Mouse (Mus musculus) limb, embryonic 12.5 days (tissue): ENCODE results near the gene Marf1. TPM values are rescaled to one million over a fixed set of nuclear protein-coding genes. Genes with fewer than 3 reads are reported as not detected.

Source experiments
- ATAC-seq: fragments of 200-750 bp; cut with Nextera tagmentation; 2 replicates; pipeline ENCODE4 v1.8.0; 2017; ENCODE audit warnings: low read depth, moderate TSS enrichment; ENCODE audit not compliant: insufficient number of reproducible peaks, insufficient read depth, low FRiP score, low TSS enrichment
- H3K27ac ChIP-seq: fragments of 300-500 bp; sonication (generic); 2 replicates; pipeline ENCODE4 v1.5.1; 2016; ENCODE audit warnings: mild to moderate bottlenecking, moderate library complexity
- H3K27me3 ChIP-seq: fragments of 300-500 bp; sonication (generic); 2 replicates; pipeline ENCODE4 v1.6.1; 2016; ENCODE audit warnings: mild to moderate bottlenecking, moderate library complexity
- H3K36me3 ChIP-seq: fragments of 300-500 bp; sonication (generic); 2 replicates; pipeline ENCODE4 v1.6.1; 2016; ENCODE audit warnings: mild to moderate bottlenecking, moderate library complexity
- H3K4me1 ChIP-seq: fragments of 300-500 bp; sonication (generic); replicated peaks from 2 replicates; pipeline ENCODE4 v1.6.1; 2016
- H3K4me2 ChIP-seq: fragments of 300-500 bp; sonication (generic); 2 replicates; pipeline ENCODE4 v1.6.1; 2016; ENCODE audit warnings: mild to moderate bottlenecking, moderate library complexity
- H3K4me3 ChIP-seq: fragments of 300-500 bp; sonication (generic); replicated peaks from 2 replicates; pipeline ENCODE4 v1.5.1; 2016; ENCODE audit warnings: mild to moderate bottlenecking
- H3K9ac ChIP-seq: fragments of 300-500 bp; sonication (generic); replicated peaks from 2 replicates; pipeline ENCODE4 v1.6.1; 2016; ENCODE audit warnings: mild to moderate bottlenecking, moderate library complexity
- H3K9me3 ChIP-seq: fragments of 300-500 bp; sonication (generic); 2 replicates; pipeline ENCODE4 v1.6.1; 2016; ENCODE audit warnings: mild to moderate bottlenecking, moderate library complexity
- WGBS: fragments of 180-500 bp; shearing (Covaris S2); methylation state at CpG from one replicate; pipeline ENCODE4 v1.1.7; 2016; 5-methylcytosine and 5-hydroxymethylcytosine counted together
- polyA plus RNA-seq: library from polyadenylated mRNA; unstranded; fragments of >200 nt; fragmentation: Nextera tagmentation; extraction: Ambion mirVana; gene quantifications from 2 replicates; pipeline ENCODE4 v1.2.1, GENCODE M21; 2016

Marf1 gene
- polyA plus RNA-seq, 1 experiment from 2014 or later: 20.5 TPM

- Histone ChIP-seq H3K27ac (no peak overlapping the region), H3K4me1 (no peaks in the 10 kb centered on the region), H3K36me3 (peaks cover 96% of the 10 kb centered on the region), H3K9ac (no peak overlapping the region), H3K4me2 (no peak overlapping the region), H3K4me3 (no peak overlapping the region), H3K27me3 (no peaks in the 10 kb centered on the region), H3K9me3 (no peaks in the 10 kb centered on the region)
- WGBS: 97% methylated on average over 1 of the region's 1 CpGs
- no peak for ATAC-seq
These were observed 25.1 kb downstream of the Marf1 start for GRCm38 (mm10) chr16:14137976-14138561.

DNA sequence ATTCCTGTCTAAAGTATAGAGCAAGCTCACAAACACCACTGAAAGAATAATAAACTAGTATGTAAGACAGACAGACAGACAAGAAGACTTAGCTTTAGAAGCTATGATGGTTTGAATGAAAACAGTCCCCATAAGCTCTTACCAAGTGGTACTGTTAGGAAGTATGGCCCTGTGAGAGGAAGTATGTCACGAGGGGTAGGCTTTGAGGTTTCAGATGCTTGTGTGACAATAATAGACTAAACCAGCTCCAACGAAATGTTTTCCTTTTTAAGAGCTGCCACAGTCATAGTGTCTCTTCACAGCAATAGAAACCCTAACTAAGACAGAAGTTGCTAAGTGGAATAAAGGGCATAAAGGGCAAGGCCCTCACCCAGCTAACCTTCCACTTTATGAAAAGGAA is 28.1 kb downstream of the Marf1 start:
- Histone ChIP-seq H3K4me1 (no peaks in the 10 kb centered on the region), H3K4me2 (no peak overlapping the region), H3K27ac (no peak overlapping the region), H3K9ac (no peak overlapping the region), H3K36me3 (peaks cover 97% of the 10 kb centered on the region), H3K4me3 (no peak overlapping the region), H3K9me3 (no peaks in the 10 kb centered on the region), H3K27me3 (no peaks in the 10 kb centered on the region)
- 92% methylated on average over 2 of the region's 2 CpGs for WGBS
- ATAC-seq: no peak

GRCm38 (mm10) chr16:14131838-14132237 is 31.3 kb downstream of the Marf1 start:
- peaks cover 100% of the 10 kb centered on the region for H3K36me3 ChIP-seq

DNA sequence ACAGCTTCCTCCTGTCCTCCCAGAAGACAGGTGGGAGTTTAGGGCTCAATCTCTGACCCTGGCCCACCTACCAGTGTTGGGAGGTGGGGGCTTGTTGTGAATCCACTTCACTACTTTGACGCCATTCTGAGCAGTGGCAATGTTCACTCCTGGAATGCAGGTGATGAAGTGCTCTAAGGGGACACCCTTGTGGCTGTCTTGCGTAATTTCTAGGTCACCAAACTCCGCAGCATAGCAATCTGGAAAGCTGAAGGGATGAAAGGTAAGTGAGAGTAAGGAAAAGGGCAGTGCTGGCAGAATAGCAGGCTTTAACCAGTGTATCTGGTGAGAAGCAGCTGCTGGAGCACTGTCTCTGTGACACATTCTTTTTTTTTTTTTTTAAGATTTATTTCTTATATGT is 31.8 kb downstream of the Marf1 start:
- no peak for ATAC-seq
- Histone ChIP-seq H3K9ac (no peak overlapping the region), H3K9me3 (no peaks in the 10 kb centered on the region), H3K27me3 (no peaks in the 10 kb centered on the region), H3K4me3 (no peak overlapping the region), H3K27ac (no peak overlapping the region), H3K4me1 (no peaks in the 10 kb centered on the region), H3K4me2 (no peak overlapping the region), H3K36me3 (peaks cover 98% of the 10 kb centered on the region)
- WGBS: 90% methylated on average over 3 of the region's 3 CpGs

More at GRCm38 (mm10) chr16:14131838-14132237, 31.3 kb downstream of the Marf1 start:
- Histone ChIP-seq H3K9me3 (no peaks in the 10 kb centered on the region), H3K4me1 (no peaks in the 10 kb centered on the region), H3K9ac (no peak overlapping the region), H3K4me2 (no peak overlapping the region), H3K27ac (no peak overlapping the region), H3K27me3 (no peaks in the 10 kb centered on the region), H3K4me3 (no peak overlapping the region)
- ATAC-seq: no peak
- WGBS: 88% methylated on average over 5 of the region's 5 CpGs

DNA sequence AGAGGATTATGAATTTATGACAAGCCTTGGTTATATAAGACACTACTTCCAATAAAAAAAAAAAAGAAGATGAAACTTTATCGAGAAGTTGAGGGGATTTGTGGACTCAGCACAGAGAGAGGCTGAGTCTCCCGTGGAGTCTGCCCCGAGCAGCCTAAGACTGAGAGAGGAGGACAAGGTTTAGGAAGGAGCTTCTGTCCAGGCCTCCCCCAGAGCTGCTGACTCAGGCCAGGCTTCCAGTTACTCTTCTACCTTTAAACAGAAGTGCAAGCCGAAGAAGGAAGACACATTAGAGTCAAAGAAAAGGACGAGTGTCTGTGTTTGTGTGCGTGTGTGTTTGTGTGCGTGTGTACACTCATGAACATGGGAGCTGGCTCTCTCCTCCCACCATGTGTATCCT is 32.4 kb downstream of the Marf1 start:
- Histone ChIP-seq H3K4me3 (no peak overlapping the region), H3K36me3 (peaks cover 97% of the 10 kb centered on the region), H3K27ac (no peak overlapping the region), H3K9ac (no peak overlapping the region), H3K9me3 (no peaks in the 10 kb centered on the region), H3K27me3 (no peaks in the 10 kb centered on the region), H3K4me2 (no peak overlapping the region), H3K4me1 (no peaks in the 10 kb centered on the region)
- no peak for ATAC-seq
- 92% methylated on average over 7 of the region's 7 CpGs for WGBS

- ATAC-seq: no peak
- H3K4me1 ChIP-seq: no peaks in the 10 kb centered on the region
- H3K36me3 ChIP-seq: peaks cover 97% of the 10 kb centered on the region
- H3K4me3 ChIP-seq: no peak overlapping the region
- no peak overlapping the region for H3K4me2 ChIP-seq
- H3K9ac ChIP-seq: no peak overlapping the region
- H3K27me3 ChIP-seq: no peaks in the 10 kb centered on the region
- no peak overlapping the region for H3K27ac ChIP-seq
- H3K9me3 ChIP-seq: no peaks in the 10 kb centered on the region
These were observed 34.2 kb downstream of the Marf1 start for GRCm38 (mm10) chr16:14128977-14129376.

- H3K9ac ChIP-seq: no peak overlapping the region
- no peak overlapping the region for H3K4me2 ChIP-seq
- no peak overlapping the region for H3K27ac ChIP-seq
- no peak for ATAC-seq
- H3K27me3 ChIP-seq: no peaks in the 10 kb centered on the region
- 90% methylated on average over 1 of the region's 1 CpGs for WGBS
- no peaks in the 10 kb centered on the region for H3K4me1 ChIP-seq
- peaks cover 97% of the 10 kb centered on the region for H3K36me3 ChIP-seq
- no peak overlapping the region for H3K4me3 ChIP-seq
- H3K9me3 ChIP-seq: no peaks in the 10 kb centered on the region
These were observed 37.9 kb downstream of the Marf1 start for GRCm38 (mm10) chr16:14125253-14125652.

GRCm38 (mm10) chr16:14124709-14125108 is 38.4 kb downstream of the Marf1 start:
- Histone ChIP-seq H3K27me3 (no peaks in the 10 kb centered on the region), H3K4me1 (no peaks in the 10 kb centered on the region), H3K27ac (no peak overlapping the region), H3K9me3 (no peaks in the 10 kb centered on the region), H3K9ac (no peak overlapping the region), H3K4me2 (no peak overlapping the region), H3K36me3 (peaks cover 95% of the 10 kb centered on the region), H3K4me3 (no peak overlapping the region)
- 95% methylated on average over 7 of the region's 7 CpGs for WGBS
- no peak for ATAC-seq

DNA sequence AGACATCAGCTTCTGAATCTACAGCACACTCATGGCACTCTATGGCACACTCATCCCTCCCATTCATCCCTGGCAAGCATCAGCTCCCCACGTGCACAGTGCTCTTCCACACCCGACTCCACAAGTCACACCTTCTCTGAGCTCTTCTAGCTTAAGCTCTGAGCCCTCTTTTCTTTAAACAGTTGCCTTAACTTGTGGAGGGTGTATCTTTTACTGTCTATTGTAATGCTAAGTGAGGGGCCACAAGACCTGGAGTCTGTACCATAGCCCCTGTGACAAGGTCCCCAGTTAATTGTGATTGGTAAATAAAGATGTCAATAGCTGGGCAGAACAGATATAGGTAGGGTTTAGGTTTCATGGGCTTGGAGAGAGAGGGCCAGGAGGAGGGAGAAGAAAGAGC is 39.2 kb downstream of the Marf1 start:
- H3K36me3 ChIP-seq: peaks cover 90% of the 10 kb centered on the region
- no peaks in the 10 kb centered on the region for H3K4me1 ChIP-seq
- H3K4me3 ChIP-seq: no peak overlapping the region
- no peak overlapping the region for H3K9ac ChIP-seq
- H3K9me3 ChIP-seq: no peaks in the 10 kb centered on the region
- 89% methylated on average over 2 of the region's 2 CpGs for WGBS
- no peak overlapping the region for H3K27ac ChIP-seq
- no peak overlapping the region for H3K4me2 ChIP-seq
- ATAC-seq: no peak
- no peaks in the 10 kb centered on the region for H3K27me3 ChIP-seq

DNA sequence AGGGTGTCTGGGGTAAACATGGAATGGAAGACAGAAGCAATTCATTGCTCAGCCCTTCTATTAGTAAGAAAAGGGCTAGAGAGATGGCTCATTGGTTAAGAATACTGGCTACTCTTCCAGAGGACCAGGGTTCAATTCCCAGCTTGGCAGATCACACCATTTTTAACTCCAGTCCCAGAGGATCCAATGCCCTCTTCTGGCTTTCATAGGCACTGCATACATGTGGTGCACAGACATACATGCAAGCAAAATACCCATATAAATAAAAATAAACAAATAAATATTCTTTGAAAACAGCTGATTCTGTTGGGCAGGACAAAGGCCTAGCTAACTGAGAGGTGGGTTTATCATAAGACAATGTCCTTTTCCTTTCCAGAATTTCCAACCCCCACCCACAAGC is 40.6 kb downstream of the Marf1 start:
- peaks cover 84% of the 10 kb centered on the region for H3K36me3 ChIP-seq
- H3K27ac ChIP-seq: no peak overlapping the region
- H3K4me1 ChIP-seq: no peaks in the 10 kb centered on the region
- no peak overlapping the region for H3K4me2 ChIP-seq
- no peak overlapping the region for H3K4me3 ChIP-seq
- H3K27me3 ChIP-seq: no peaks in the 10 kb centered on the region
- no peaks in the 10 kb centered on the region for H3K9me3 ChIP-seq
- ATAC-seq: no peak
- no peak overlapping the region for H3K9ac ChIP-seq

- Histone ChIP-seq H3K36me3 (peaks cover 86% of the 10 kb centered on the region), H3K4me2 (no peak overlapping the region), H3K9me3 (no peaks in the 10 kb centered on the region), H3K27me3 (no peaks in the 10 kb centered on the region), H3K9ac (no peak overlapping the region), H3K4me3 (no peak overlapping the region), H3K27ac (no peak overlapping the region), H3K4me1 (no peaks in the 10 kb centered on the region)
- 95% methylated on average over 7 of the region's 7 CpGs for WGBS
- ATAC-seq: no peak
These were observed 41.6 kb downstream of the Marf1 start for GRCm38 (mm10) chr16:14121563-14121962.

DNA sequence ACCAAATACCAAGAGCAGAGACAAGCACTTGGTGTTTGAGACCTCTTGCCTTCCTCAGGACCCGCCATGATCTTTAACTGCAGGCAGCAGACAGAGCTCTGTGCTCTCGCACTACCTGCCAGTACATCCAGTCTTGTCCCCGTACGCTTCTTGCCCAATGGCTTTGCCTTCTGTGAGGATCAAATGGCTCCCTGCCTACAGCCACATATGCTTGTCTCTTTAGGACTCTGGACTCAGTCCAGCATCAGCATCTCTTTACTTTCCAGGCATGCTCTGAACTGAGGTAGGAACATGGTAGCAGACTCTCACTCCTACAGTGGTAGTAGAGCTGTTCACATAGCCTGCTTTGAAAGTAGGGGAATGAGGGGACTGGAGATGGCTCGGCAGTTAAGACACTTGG is 42.2 kb downstream of the Marf1 start:
- H3K27ac ChIP-seq: no peak overlapping the region
- H3K9me3 ChIP-seq: no peaks in the 10 kb centered on the region
- no peaks in the 10 kb centered on the region for H3K4me1 ChIP-seq
- peaks cover 87% of the 10 kb centered on the region for H3K36me3 ChIP-seq
- H3K4me2 ChIP-seq: no peak overlapping the region
- no peak overlapping the region for H3K4me3 ChIP-seq
- ATAC-seq: no peak
- H3K9ac ChIP-seq: no peak overlapping the region
- no peaks in the 10 kb centered on the region for H3K27me3 ChIP-seq
- 94% methylated on average over 5 of the region's 5 CpGs for WGBS
